Mouse (Mus musculus) lung, embryonic 14.5 days (tissue): ENCODE data around the gene Btd. TPM values are rescaled to one million over a fixed set of nuclear protein-coding genes. Genes with fewer than 3 reads are reported as not detected.

Source experiments
- ATAC-seq: fragments of 200-750 bp; cut with Nextera tagmentation; 2 replicates; pipeline ENCODE4 v1.8.0; 2017; ENCODE audit warnings: mild to moderate bottlenecking, moderate TSS enrichment, moderate library complexity; ENCODE audit not compliant: insufficient read depth
- DNase-seq: peaks from one replicate; pipeline ENCODE4 v3.0.0-alpha.2; 2015
- H3K27ac ChIP-seq: fragments of 300-500 bp; sonication (generic); 2 replicates; pipeline ENCODE4 v1.5.1; 2014; ENCODE audit warnings: low read depth, mild to moderate bottlenecking, moderate library complexity
- H3K27me3 ChIP-seq: fragments of 300-500 bp; sonication (generic); 2 replicates; pipeline ENCODE4 v1.6.1; 2014; ENCODE audit warnings: low read length, control low read depth; ENCODE audit not compliant: insufficient read depth
- H3K36me3 ChIP-seq: fragments of 300-500 bp; sonication (generic); 2 replicates; pipeline ENCODE4 v1.6.1; 2014; ENCODE audit warnings: control low read depth; ENCODE audit not compliant: insufficient read depth
- H3K4me1 ChIP-seq: fragments of 300-500 bp; sonication (generic); 2 replicates; pipeline ENCODE4 v1.6.1; 2014; ENCODE audit warnings: antibody characterized with exemption, control low read depth; ENCODE audit not compliant: insufficient read depth
- H3K4me2 ChIP-seq: fragments of 300-500 bp; sonication (generic); 2 replicates; pipeline ENCODE4 v1.6.1; 2014; ENCODE audit warnings: mild to moderate bottlenecking
- H3K4me3 ChIP-seq: fragments of 300-500 bp; sonication (generic); 2 replicates; pipeline ENCODE4 v1.5.1; 2014; ENCODE audit warnings: low read depth, low read length
- H3K9ac ChIP-seq: fragments of 300-500 bp; sonication (generic); 2 replicates; pipeline ENCODE4 v1.6.1; 2014
- H3K9me3 ChIP-seq: fragments of 300-500 bp; sonication (generic); 2 replicates; pipeline ENCODE4 v1.6.1; 2016; ENCODE audit warnings: low read depth, low read length, control low read depth
- CTCF ChIP-seq: IDR thresholded peaks from 2 replicates; pipeline ENCODE4 v1.5.1; 2016; ENCODE audit warnings: antibody characterized with exemption, low read depth
- WGBS: fragments of 180-500 bp; shearing (Covaris S2); extraction: QIAGEN DNeasy Blood & Tissue Kit; methylation state at CpG from one replicate; pipeline ENCODE4 v1.1.7; 2014; 5-methylcytosine and 5-hydroxymethylcytosine counted together
- polyA plus RNA-seq: library from polyadenylated mRNA; unstranded; fragments of >200 nt; fragmentation: Nextera tagmentation; extraction: Ambion mirVana; gene quantifications from 2 replicates; pipeline ENCODE4 v1.2.1, GENCODE M21; 2014

Btd gene
- polyA plus RNA-seq, 1 experiment from 2014 or later = 23.1 TPM

DNA sequence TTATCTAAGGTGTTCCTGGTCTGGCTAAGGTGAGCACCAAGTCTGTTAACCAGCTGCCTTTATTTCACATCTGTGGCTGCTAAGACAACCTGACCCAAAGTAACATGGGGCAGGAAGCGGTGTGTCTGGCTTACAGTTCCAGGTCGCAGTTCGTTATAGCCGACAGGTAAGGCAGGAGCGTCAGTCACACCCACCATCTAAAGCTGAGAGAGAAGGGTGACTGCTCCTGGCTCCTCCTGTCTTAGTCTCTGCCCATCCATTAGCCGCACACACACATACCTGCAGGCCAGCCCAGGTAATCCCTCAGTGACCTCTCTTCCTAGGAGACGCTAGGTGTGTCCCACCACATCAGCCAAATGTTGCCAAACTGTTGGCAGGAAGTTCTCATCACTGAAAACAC lies 15.6 kb downstream of the Btd start:
- Histone ChIP-seq H3K27me3 (no peaks in the 10 kb centered on the region), H3K4me1 (peaks cover 3% of the 10 kb centered on the region; the same call in 1 of the 2 replicates), H3K9ac (no peak overlapping the region), H3K36me3 (no peaks in the 10 kb centered on the region), H3K27ac (no peak overlapping the region), H3K4me3 (no peak overlapping the region), H3K9me3 (no peaks in the 10 kb centered on the region), H3K4me2 (no peak overlapping the region)
- DNase-seq (no peak), ATAC-seq (no peak)
- no peak for TF ChIP-seq CTCF
- WGBS = 54% methylated on average over 7 of the region's 7 CpGs

DNA sequence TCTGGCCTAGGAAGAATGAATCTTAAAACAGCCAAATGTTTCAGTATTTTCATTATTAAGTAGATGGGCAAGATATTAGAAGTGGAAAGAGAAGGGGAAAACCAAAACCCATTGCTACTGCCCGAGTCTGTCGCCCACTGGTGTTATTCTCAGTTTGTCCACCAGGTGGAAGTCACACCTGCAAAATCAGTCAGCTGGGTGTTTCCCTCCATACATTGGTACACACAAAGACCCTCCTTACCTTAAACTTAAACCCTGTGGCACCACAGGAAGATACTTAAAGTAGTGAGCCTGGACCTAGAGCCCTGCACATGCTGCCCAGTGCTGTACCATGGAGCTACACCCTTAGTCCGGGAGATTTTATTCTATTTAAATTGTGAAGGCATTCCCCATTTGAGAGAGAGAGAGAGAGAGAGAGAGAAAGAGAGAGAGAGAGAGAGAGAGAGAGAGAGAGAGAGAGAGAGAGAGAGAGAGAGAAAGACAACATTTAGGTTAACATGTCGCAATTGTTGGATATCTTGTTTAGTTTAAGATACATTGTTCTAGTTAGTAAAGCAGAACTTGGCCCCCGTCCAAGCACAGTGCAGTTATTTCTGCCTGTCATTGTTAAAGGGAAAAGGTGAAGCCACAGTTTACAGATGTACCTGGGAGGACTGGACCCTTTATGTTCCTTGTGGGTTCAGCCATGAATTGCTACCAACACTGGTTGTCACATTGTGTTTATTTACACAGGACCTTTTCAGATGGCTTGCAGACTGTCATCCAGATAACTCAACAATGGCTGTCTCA lies 16.2 kb downstream of the Btd start:
- peak; percentile 87 for DNase-seq
- Histone ChIP-seq H3K4me2 (no peak overlapping the region), H3K27me3 (no peaks in the 10 kb centered on the region), H3K9ac (no peak overlapping the region), H3K36me3 (no peaks in the 10 kb centered on the region), H3K9me3 (no peaks in the 10 kb centered on the region), H3K4me1 (peaks cover 3% of the 10 kb centered on the region; the same call in 1 of the 2 replicates), H3K4me3 (no peak overlapping the region), H3K27ac (no peak overlapping the region)
- TF ChIP-seq CTCF = peak; percentile 92
- ATAC-seq = 0 out of 2 replicates have a peak, but pooled peaks have one; percentile 13
- 23% methylated on average over 5 of the region's 5 CpGs for WGBS

DNA sequence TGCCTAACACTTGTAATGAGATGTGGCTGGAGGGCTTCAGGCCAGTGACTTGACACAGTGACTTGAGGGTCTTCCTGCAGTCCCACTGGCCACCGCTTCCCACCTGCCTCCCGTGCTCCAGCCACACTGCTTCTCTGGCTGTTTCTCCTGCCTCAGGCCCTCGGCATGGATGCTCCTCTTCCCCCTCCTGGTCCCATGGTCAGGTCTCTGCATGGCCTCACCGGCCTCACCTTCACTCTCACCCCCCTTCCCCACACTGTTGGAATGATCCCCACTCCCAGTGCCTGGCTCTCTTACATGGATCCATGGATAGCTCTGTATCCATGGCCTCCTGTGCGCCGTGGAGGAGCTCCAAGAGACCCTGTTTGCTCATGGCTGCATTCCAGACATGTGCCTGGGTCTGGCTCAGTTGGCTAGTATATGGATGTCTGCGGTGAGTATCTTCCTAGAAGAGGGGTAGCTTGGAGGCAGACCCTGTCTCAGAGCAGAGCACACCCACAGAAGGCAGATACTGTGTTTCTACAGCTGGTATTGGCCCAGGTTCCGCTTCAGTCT lies 17.4 kb downstream of the Btd start:
- Histone ChIP-seq H3K9ac (no peak overlapping the region), H3K4me3 (no peak overlapping the region), H3K4me2 (no peak overlapping the region), H3K27me3 (no peaks in the 10 kb centered on the region), H3K4me1 (peaks cover 13% of the 10 kb centered on the region), H3K9me3 (no peaks in the 10 kb centered on the region), H3K36me3 (no peaks in the 10 kb centered on the region), H3K27ac (no peak overlapping the region)
- ATAC-seq (no peak), DNase-seq (no peak)
- 81% methylated on average over 8 of the region's 8 CpGs for WGBS
- TF ChIP-seq CTCF = no peak

DNA sequence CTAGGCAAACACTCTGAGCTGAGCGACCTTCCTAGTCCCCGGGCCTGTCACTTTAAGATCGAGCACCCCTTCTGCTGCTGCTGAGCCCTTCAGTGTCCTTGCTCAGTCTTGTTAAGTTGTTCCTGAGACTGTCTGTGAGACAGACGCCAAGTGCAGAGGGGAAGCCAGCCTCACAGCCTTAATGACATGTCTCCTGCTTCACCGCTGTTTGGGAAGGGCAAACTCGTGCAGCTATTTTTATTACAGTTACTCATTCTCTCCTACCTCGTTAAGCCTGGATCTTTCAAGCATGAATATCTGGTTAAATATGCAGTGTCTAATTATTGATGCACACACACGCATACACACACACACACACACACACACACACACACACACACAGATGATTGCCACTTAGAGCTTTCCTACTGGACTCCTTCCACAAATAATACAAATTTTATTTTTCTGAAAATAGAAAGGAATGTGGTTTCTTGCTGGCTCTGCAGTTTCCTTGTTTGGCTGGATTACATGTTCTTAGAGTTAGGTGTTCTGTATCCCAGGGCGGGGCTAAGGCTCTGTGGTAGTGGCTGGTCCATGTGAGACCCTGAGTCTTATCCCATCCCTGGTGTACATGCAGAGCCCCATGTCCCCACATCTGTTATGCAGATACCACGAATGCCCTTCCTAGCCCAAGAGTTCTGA lies 18.8 kb downstream of the Btd start:
- Histone ChIP-seq H3K4me2 (no peak overlapping the region), H3K4me3 (no peak overlapping the region), H3K27me3 (no peaks in the 10 kb centered on the region), H3K9me3 (no peaks in the 10 kb centered on the region), H3K36me3 (no peaks in the 10 kb centered on the region), H3K9ac (no peak overlapping the region), H3K4me1 (peaks cover 27% of the 10 kb centered on the region), H3K27ac (peak overlapping the region; percentile 55; the same call in 1 of the 2 replicates)
- TF ChIP-seq CTCF = no peak
- ATAC-seq = no peak
- WGBS = 49% methylated on average over 10 of the region's 10 CpGs
- DNase-seq = peak; percentile 39

DNA sequence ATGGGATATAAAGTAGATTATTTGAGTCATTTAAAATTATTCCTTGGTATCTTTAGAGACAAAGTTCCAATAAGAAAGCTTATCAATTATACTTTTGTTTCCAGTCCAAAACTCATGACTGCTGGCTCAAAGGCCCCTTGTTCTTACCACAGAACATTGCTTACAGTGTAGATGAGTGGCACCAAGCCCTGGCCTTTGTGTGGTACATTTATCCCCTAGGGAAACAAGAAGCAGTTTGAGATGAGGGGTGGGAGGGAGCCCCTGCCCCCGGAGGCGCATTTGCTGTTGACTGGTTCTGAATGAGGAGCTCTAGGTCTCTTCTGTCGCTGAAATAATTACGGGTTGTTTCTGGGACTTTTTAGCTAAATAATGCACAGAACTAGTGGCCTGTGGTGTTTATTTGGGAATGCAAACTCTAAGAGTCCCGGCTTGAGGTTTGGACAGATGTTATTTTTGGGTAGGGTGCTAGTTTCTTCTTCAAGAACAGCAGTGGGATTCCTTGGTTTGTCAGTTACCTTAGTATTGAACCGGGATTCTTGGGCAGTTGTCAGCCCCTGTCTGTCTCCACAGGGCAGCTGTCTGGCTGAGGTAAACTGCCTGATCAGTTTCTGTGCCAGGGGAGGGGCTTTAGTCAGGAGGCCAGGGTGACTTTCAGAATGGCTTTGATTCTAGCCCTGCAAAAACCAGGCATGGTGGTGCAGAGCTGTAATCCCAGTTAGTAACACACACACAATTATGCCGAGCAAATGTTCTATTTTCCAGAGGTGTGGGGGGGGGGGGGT lies 19.7 kb downstream of the Btd start:
- no peak overlapping the region for H3K4me2 ChIP-seq
- WGBS = 79% methylated on average over 7 of the region's 7 CpGs
- H3K27ac ChIP-seq = peak overlapping the region; percentile 55; the same call in 1 of the 2 replicates
- H3K27me3 ChIP-seq = no peaks in the 10 kb centered on the region
- TF ChIP-seq CTCF = no peak
- no peaks in the 10 kb centered on the region for H3K9me3 ChIP-seq
- no peaks in the 10 kb centered on the region for H3K36me3 ChIP-seq
- H3K4me3 ChIP-seq = no peak overlapping the region
- peaks cover 33% of the 10 kb centered on the region for H3K4me1 ChIP-seq
- no peak for DNase-seq
- H3K9ac ChIP-seq = no peak overlapping the region
- ATAC-seq = no peak

DNA sequence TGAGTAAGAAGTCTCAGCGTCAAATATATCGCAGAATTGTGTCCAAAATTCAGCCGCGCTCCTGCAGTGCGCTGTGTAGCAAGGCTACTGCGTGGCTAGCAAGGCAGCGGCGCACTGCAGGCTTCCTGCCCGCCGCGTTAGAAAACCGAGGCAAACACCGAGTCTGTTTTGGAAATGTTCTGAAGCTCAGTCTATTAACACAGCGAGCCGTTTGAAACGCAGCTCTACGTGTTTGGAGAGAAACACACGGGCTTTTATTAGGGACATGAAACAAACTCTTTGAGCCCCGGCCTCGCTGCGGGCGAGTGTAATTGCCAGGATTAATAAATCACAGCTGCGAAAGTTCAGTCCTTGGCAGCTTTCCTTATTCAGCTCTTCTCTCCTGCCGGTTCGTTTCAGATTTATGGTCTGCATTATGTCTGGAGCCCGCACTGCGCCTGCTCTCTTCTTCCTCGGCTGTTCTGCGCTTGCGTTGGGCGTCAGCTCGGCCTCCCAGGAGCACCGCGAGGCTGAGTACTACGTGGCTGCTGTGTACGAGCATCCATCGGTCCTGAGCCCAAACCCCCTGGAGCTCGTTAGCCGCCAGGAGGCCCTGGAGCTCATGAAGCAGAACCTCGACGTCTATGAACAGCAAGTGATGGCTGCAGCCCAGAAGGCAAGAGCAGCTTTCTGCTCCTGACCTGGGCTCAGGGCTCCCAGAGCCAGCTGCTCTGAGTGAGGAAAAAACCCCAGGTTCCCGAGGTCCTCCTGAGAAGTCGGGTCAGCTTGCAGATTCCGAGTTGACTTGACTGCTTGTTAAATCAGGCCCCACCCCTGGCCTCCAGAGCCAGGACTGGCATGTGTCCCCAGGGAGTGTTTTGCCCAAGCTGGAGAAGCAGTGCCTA lies 21.1 kb downstream of the Btd start:
- DNase-seq = peak; percentile 93
- peaks cover 33% of the 10 kb centered on the region for H3K4me1 ChIP-seq
- 3% methylated on average over 44 of the region's 44 CpGs for WGBS

More for the DNA sequence above, 21.1 kb downstream of the Btd start:
- peak overlapping the region; percentile 75 for H3K4me2 ChIP-seq
- H3K27me3 ChIP-seq = no peaks in the 10 kb centered on the region
- peak overlapping the region; percentile 35 for H3K4me3 ChIP-seq
- H3K36me3 ChIP-seq = peaks cover 3% of the 10 kb centered on the region; the same call in 1 of the 2 replicates
- H3K9me3 ChIP-seq = no peaks in the 10 kb centered on the region
- H3K27ac ChIP-seq = peak overlapping the region; percentile 98
- H3K9ac ChIP-seq = peak overlapping the region; percentile 58
- TF ChIP-seq CTCF = peak; percentile 55
- peak; percentile 91 for ATAC-seq
